Mouse (Mus musculus): ENCODE results near the gene Wfdc18. TPM values are rescaled to one million over a fixed set of nuclear protein-coding genes. Genes with fewer than 3 reads are reported as not detected.

Gene Wfdc18
- 3.9 and 4.7 TPM in 2 replicates for polyA plus RNA-seq (2012; rRNA removed)

DNA sequence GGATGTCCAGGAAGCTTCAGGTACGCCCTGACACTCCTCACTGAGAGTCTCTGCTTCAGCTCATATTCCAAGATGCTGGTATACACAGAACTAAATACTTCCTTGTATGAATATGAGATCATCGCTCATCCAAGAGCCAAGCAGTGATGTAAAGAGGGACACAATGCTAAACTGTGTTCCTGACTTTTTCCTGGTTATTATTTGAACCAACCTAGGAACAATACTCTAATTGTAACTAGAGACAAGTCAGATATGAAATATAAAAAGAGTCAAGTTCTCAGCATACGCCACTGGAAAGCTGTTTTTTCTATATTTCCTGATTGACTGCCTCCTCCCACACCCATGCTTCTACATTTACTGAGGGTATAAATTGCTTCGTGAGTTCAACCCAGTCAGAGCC lies at the start of gene Wfdc18:
Wfdc18 (plus strand) TSS at position 301 of the 400 bp plus-strand sequence.
- no peak for DNase-seq (ENCODE audit: extremely low spot score in 1 of 2, low spot score in 1 of 2)

- DNase-seq (ENCODE audit: extremely low spot score in 1 of 2, low spot score in 1 of 2) = no peak
Observed at GRCm38 (mm10) chr11:83662204-83662603, 46.6 kb upstream of the Wfdc18 start, which contains the start of gene Ccl4. Gene Ccl4 (plus strand): TSS chr11:83662584.

DNA sequence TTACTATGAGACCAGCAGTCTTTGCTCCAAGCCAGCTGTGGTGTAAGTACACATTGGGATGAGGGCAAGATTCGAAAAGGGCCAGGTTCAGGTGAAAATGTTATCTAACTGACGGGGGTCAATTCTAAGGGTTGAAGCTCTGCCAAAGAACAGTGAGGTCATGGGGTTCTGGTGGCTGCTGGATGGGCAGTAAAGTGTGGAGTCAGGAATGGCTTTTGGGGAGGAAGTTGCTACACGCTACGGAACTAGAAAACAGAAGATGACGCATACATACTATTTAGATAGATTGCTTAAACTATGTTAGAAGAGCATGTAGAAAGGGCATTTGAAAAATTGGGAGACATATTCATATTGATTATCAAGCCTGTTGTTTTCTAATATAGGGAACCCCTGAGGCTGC lies 45.3 kb upstream of the Wfdc18 start:
- no peak for DNase-seq (ENCODE audit: extremely low spot score in 1 of 2, low spot score in 1 of 2)

DNA sequence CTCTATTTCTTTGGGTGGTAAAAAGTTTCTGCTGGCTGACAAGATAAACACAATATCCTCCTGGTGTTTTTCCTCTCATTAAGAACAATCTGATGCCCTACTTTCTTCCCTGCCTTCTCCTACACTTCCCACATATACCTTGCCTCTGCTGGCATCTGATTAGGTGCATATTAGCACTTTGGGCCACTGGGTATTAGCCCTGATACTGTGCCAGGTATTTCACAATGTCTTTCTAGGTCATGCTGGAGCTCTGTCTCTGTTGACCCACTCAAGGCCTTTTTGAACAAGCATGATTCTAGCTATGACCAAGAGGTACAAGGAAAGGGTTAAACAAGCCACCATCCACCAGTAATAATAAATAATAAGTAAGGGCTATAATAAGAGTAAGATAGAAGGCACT lies 37.1 kb upstream of the Wfdc18 start:
- no peak for DNase-seq (ENCODE audit: extremely low spot score in 1 of 2, low spot score in 1 of 2)

GRCm38 (mm10) chr11:83675665-83676064 lies 33.1 kb upstream of the Wfdc18 start:
- DNase-seq (ENCODE audit: extremely low spot score in 1 of 2, low spot score in 1 of 2) = no peak

GRCm38 (mm10) chr11:83689918-83690317 lies 18.9 kb upstream of the Wfdc18 start:
- DNase-seq (ENCODE audit: extremely low spot score in 1 of 2, low spot score in 1 of 2) = no peak

- no peak for DNase-seq (ENCODE audit: extremely low spot score in 1 of 2, low spot score in 1 of 2)
Observed at GRCm38 (mm10) chr11:83692008-83692407, 16.8 kb upstream of the Wfdc18 start.

DNA sequence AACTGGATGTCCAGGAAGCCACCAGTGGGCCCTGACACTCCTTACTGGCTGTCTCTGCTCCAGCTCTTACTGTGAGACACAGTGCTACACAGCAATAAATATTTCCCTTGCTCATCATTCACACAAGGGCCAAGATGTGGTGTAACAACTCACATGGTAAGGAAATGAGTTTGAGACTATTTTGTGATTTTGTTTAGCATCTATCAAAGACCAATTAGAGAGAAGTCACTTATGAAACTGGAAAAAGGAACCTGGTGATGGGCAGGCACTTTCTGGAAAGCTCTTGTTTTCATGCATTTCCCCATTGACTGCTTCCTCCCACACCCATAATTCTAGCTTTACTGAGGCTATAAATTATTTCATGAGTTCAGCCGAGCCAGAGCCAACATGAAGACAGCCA lies 5.1 kb upstream of the Wfdc18 start, which contains the start of gene Wfdc17:
Wfdc17 (plus strand) TSS at position 287 of the 400 bp plus-strand sequence.
- no peak for DNase-seq (ENCODE audit: extremely low spot score in 1 of 2, low spot score in 1 of 2)

DNA sequence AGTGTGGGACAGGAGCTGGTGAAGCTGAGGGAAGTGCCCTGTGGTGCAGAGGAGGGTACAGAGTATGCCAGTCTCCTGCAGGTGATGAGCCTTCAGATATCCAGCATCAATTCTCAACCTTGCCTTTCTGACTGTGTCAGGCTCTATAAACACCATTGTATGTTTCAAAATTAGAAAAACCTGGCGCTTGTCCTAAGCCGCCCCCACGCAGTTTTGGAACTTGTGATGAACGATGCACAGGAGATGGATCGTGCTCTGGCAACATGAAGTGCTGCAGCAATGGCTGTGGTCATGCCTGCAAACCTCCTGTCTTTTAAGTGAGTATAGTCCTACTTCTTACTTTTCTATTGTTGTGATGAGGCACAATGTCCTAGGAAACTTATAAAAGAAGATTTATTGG lies 868 bp downstream of the Wfdc18 start:
- peak; percentile 20 to 43 for DNase-seq (ENCODE audit: extremely low spot score in 1 of 2, low spot score in 1 of 2)

DNA sequence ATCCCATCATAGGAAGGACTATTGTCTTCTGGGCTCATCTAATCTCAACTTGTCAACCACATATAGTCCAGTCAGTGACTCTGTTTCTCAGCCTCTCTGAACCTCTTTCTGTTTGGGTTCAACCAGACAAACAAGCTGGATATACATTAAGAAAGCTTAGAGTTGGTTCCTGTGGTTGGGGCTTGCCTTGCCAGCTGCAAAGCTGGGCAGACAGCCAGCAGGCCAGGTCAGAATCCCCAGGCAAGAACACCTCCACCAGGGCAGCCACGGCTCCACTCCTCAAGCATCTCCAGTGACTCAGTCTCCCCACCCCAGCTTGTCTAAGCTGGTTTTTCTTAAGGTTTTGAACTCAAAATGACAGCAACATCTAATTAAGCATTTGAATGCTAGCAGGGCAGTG lies 3.9 kb downstream of the Wfdc18 start:
- DNase-seq (ENCODE audit: extremely low spot score in 1 of 2, low spot score in 1 of 2) = no peak

GRCm38 (mm10) chr11:83713925-83714324 lies 5.1 kb downstream of the Wfdc18 start:
- no peak for DNase-seq (ENCODE audit: extremely low spot score in 1 of 2, low spot score in 1 of 2)

DNA sequence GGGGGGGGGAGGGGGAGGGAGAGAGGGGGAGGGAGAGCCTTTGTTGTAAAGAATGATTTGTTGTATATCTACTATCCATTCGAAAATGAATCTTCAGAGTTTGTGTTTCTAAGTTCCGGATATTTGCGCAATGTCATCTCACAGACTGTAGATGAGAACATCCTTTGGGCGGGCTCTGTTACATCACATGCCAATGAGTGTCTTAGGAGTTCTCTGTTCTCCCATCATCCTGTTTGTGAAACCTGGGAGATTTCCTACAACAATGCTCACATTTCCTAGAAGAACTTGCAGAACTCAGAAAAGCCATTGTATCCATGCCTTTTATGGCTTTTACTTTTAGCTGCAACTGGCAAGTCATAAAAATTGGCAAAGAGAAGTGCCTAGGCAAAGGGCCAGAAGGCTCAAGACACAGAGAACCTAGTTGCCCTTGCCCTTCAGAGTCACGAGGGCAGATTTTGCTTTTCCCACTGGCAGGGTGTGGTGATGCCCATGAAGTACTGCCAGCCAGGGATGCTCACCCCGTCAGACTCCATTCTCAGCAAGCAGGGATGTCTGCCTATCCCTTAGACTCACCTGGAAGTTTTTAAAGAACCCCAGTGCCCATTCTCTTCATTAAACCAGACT lies 8.3 kb downstream of the Wfdc18 start:
- DNase-seq (ENCODE audit: extremely low spot score in 1 of 2, low spot score in 1 of 2) = no peak

GRCm38 (mm10) chr11:83720766-83721165 lies 12.0 kb downstream of the Wfdc18 start:
- no peak for DNase-seq (ENCODE audit: extremely low spot score in 1 of 2, low spot score in 1 of 2)

DNA sequence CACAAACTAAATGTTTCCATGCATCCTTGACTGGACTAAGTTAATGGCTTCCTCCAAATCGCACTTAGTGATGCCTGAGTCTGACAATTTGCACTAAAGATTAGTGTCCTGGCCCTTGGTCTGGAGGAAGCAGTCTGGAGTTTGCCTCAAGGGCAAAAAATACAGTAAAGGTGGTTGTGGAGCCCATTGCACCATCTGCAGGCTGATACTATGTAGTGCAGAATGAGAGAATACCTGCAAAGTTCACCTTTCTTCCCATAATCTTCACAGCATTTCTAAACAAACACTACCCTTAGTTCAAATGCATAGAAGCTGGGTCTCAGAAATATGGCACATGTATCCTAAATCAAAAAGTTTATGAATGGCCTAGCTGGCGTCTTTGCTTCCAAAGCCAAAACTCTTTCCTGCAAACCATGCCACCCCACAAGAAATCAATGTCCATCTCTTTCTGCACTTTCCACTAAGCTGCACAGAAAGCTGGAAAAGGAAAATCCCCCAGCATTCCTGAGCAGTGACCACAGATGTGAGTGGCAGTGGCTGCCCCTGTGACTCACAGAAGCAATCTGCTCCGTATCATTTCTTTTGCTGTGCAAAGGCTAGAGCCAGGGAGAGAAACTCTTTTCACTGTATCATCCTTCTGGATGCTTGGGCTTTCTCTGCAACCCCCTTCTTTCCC lies 20.1 kb downstream of the Wfdc18 start:
- peak in 1 of 2 experiments; percentile 17 for DNase-seq (ENCODE audit: extremely low spot score in 1 of 2, low spot score in 1 of 2)

DNA sequence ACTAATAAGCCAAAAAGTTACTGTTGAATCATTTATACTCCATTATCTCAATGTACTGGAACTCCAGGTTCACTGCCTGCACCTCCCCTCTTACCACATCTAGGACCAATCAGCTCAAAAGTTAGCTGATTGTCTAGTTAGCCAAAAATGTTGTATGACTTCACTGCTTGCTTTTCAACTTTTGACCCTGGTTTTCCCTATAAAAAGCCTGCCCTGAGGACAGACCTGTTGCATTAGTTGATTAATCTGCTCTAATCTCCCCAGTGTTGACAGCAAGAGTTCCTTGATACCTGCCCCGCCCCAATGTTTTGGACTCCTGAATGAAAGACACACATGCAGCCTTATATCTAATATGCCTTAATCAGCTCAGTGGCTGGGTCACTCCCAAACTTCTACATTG lies 22.3 kb downstream of the Wfdc18 start:
- no peak for DNase-seq (ENCODE audit: extremely low spot score in 1 of 2, low spot score in 1 of 2)

GRCm38 (mm10) chr11:83733071-83733640 lies 24.3 kb downstream of the Wfdc18 start:
- no peak for DNase-seq (ENCODE audit: extremely low spot score in 1 of 2, low spot score in 1 of 2)

GRCm38 (mm10) chr11:83734215-83734614 lies 25.4 kb downstream of the Wfdc18 start:
- no peak for DNase-seq (ENCODE audit: extremely low spot score in 1 of 2, low spot score in 1 of 2)

GRCm38 (mm10) chr11:83735881-83736280 lies 27.1 kb downstream of the Wfdc18 start:
- DNase-seq (ENCODE audit: extremely low spot score in 1 of 2, low spot score in 1 of 2) = no peak

DNA sequence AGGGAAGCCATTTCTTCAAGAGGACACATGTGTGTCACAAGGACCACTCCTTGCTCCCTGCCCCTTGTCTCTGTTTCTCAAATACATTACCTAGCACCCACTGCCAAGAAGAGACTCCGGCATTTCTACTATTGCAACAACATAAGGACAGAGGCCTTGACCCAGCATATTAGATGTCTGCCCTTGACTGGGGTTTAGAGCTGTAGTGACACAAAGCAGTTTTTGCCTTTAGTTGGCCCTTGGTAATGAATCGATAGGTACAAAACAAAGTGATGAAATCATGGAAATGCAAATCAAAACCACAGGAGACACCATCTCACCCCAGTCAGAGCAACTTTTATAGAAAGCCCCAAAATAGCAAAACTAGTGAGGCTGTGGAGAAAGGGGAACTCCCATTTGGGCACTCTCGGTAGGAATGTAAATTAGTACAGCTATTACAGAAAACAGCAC lies 28.3 kb downstream of the Wfdc18 start:
- DNase-seq (ENCODE audit: extremely low spot score in 1 of 2, low spot score in 1 of 2) = no peak

GRCm38 (mm10) chr11:83739241-83739640 lies 30.4 kb downstream of the Wfdc18 start:
- peak; percentile 69 to 94 for DNase-seq (ENCODE audit: extremely low spot score in 1 of 2, low spot score in 1 of 2)

- no peak for DNase-seq (ENCODE audit: extremely low spot score in 1 of 2, low spot score in 1 of 2)
Observed at GRCm38 (mm10) chr11:83740443-83740991, 31.7 kb downstream of the Wfdc18 start.

All from frontal cortex, adult 2 months (tissue).